Mouse (Mus musculus) limb, embryonic 12.5 days (tissue): ENCODE measurements at regions not wholly inside any gene's neighbourhood (a gene's known extent, or its start where the extent isn't known, plus 50 kb on each side); places are given as distances from the start of the nearest gene placed in this dataset.

ENCODE experiments used
- ATAC-seq: fragments of 200-750 bp; cut with Nextera tagmentation; 2 replicates; pipeline ENCODE4 v1.8.0; 2017; ENCODE audit warnings: low read depth, moderate TSS enrichment; ENCODE audit not compliant: insufficient number of reproducible peaks, insufficient read depth, low FRiP score, low TSS enrichment
- H3K27ac ChIP-seq: fragments of 300-500 bp; sonication (generic); 2 replicates; pipeline ENCODE4 v1.5.1; 2016; ENCODE audit warnings: mild to moderate bottlenecking, moderate library complexity
- H3K27me3 ChIP-seq: fragments of 300-500 bp; sonication (generic); 2 replicates; pipeline ENCODE4 v1.6.1; 2016; ENCODE audit warnings: mild to moderate bottlenecking, moderate library complexity
- H3K36me3 ChIP-seq: fragments of 300-500 bp; sonication (generic); 2 replicates; pipeline ENCODE4 v1.6.1; 2016; ENCODE audit warnings: mild to moderate bottlenecking, moderate library complexity
- H3K4me1 ChIP-seq: fragments of 300-500 bp; sonication (generic); replicated peaks from 2 replicates; pipeline ENCODE4 v1.6.1; 2016
- H3K4me2 ChIP-seq: fragments of 300-500 bp; sonication (generic); 2 replicates; pipeline ENCODE4 v1.6.1; 2016; ENCODE audit warnings: mild to moderate bottlenecking, moderate library complexity
- H3K4me3 ChIP-seq: fragments of 300-500 bp; sonication (generic); replicated peaks from 2 replicates; pipeline ENCODE4 v1.5.1; 2016; ENCODE audit warnings: mild to moderate bottlenecking
- H3K9ac ChIP-seq: fragments of 300-500 bp; sonication (generic); replicated peaks from 2 replicates; pipeline ENCODE4 v1.6.1; 2016; ENCODE audit warnings: mild to moderate bottlenecking, moderate library complexity
- H3K9me3 ChIP-seq: fragments of 300-500 bp; sonication (generic); 2 replicates; pipeline ENCODE4 v1.6.1; 2016; ENCODE audit warnings: mild to moderate bottlenecking, moderate library complexity
- WGBS: fragments of 180-500 bp; shearing (Covaris S2); methylation state at CpG from one replicate; pipeline ENCODE4 v1.1.7; 2016; 5-methylcytosine and 5-hydroxymethylcytosine counted together

- Histone ChIP-seq H3K9ac (no peak overlapping the region), H3K27ac (no peak overlapping the region), H3K4me1 (no peaks in the 10 kb centered on the region), H3K9me3 (no peaks in the 10 kb centered on the region), H3K4me3 (no peak overlapping the region), H3K36me3 (no peaks in the 10 kb centered on the region), H3K27me3 (no peaks in the 10 kb centered on the region), H3K4me2 (no peak overlapping the region)
- WGBS, result 77% methylated on average over 9 of the region's 9 CpGs
- ATAC-seq, result no peak
Measured at GRCm38 (mm10) chr15:7521611-7522010, 123.4 kb upstream of the Egflam start.

DNA sequence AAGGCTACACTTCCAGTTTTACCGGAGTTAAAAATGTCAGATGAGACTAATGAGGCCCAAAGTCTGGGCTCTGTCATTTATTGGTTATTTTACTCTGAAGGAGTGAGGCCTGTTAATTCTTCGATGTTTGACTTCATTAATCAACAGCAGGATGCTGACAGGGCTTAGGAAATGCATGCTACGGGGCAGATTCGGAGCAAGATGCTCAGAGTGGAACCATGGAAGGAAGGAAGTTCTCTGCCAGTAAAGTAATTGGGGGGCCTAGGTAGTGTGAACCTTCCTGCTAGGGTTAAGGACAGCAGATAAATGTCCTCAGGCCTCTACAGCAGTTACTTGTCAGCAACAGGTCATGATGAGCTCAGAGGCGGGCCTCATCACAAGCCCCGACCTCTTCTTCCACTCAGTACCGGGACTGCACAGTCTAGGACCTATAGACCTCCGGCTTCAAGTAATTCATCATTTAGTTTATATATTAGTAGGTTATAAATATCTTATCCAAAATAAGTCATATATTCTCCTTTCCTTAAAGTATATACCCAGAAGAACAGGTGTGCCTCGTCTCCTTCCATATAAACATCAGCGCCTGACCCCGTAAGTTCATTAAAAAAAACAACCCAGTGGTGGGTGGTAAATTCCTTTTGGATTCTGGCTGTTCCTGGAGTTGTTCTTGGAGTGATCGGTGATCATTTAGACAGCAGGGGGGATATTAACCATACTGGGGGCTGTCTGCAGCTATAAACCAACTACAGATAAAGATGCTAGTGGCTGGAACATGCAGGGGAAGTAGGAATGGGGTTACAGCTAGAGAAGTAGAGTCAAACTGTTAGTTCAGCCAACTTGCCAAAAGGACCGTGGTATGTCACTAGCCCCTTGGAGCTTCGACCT lies 124.9 kb upstream of the Egflam start:
- Histone ChIP-seq H3K4me2 (no peak overlapping the region), H3K4me1 (no peaks in the 10 kb centered on the region), H3K9ac (no peak overlapping the region), H3K4me3 (no peak overlapping the region), H3K27ac (no peak overlapping the region), H3K27me3 (no peaks in the 10 kb centered on the region), H3K9me3 (no peaks in the 10 kb centered on the region), H3K36me3 (no peaks in the 10 kb centered on the region)
- ATAC-seq, result no peak
- WGBS, result 53% methylated on average over 14 of the region's 14 CpGs

- Histone ChIP-seq H3K4me1 (peaks cover 10% of the 10 kb centered on the region), H3K9ac (no peak overlapping the region), H3K27me3 (no peaks in the 10 kb centered on the region), H3K36me3 (no peaks in the 10 kb centered on the region), H3K4me2 (no peak overlapping the region), H3K9me3 (no peaks in the 10 kb centered on the region), H3K4me3 (no peak overlapping the region), H3K27ac (no peak overlapping the region)
- no peak for ATAC-seq
- WGBS, result 20% methylated on average over 5 of the region's 5 CpGs
Measured at GRCm38 (mm10) chr15:7530959-7531588, 132.9 kb upstream of the Egflam start.

GRCm38 (mm10) chr15:7537858-7538257 lies 139.7 kb upstream of the Egflam start:
- no peak overlapping the region for H3K9ac ChIP-seq
- ATAC-seq, result no peak
- no peaks in the 10 kb centered on the region for H3K27me3 ChIP-seq
- H3K4me1 ChIP-seq, result no peaks in the 10 kb centered on the region
- 59% methylated on average over 4 of the region's 4 CpGs for WGBS
- no peaks in the 10 kb centered on the region for H3K9me3 ChIP-seq
- no peak overlapping the region for H3K4me3 ChIP-seq
- H3K27ac ChIP-seq, result no peak overlapping the region
- no peaks in the 10 kb centered on the region for H3K36me3 ChIP-seq
- H3K4me2 ChIP-seq, result no peak overlapping the region

DNA sequence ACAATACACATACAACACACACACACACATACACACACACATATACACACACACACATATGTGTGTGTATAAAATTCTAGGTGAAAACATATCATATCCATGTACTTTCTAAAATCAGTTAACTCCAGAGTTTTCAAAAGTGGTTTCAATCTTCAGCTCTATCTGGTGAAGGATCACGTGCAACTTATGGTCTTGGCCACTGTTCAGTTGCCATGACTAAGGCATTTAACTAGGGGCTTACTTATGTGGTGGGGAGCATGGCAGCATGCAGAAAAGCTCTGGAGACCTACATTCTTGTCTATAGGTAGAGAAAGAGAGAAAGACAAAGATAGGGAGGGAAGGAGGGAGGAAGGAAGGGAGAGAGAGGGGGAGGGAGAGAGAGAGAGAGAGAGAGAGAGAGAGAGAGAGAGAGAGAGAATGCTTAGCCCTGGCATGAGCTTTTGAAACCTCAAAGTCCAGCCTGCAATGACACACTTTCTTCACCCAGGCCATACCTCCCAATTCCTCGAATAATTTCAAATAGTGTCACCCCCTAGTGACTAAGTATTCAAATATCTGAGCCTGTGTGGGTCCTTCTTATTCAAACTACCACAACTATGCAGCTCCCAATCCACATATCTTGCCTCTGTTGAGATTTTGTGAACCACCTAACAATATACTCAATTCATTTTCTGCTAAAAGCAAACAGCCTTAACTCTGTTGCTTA lies 155.1 kb upstream of the Egflam start:
- H3K9ac ChIP-seq, result no peak overlapping the region
- H3K4me2 ChIP-seq, result no peak overlapping the region
- no peak overlapping the region for H3K4me3 ChIP-seq
- ATAC-seq, result no peak
- 81% methylated on average over 2 of the region's 2 CpGs for WGBS
- no peak overlapping the region for H3K27ac ChIP-seq
- no peaks in the 10 kb centered on the region for H3K9me3 ChIP-seq
- no peaks in the 10 kb centered on the region for H3K27me3 ChIP-seq
- H3K36me3 ChIP-seq, result no peaks in the 10 kb centered on the region
- no peaks in the 10 kb centered on the region for H3K4me1 ChIP-seq

GRCm38 (mm10) chr15:7554433-7554832 lies 156.2 kb upstream of the Egflam start:
- H3K27ac ChIP-seq, result no peak overlapping the region
- no peaks in the 10 kb centered on the region for H3K9me3 ChIP-seq
- no peaks in the 10 kb centered on the region for H3K4me1 ChIP-seq
- H3K27me3 ChIP-seq, result no peaks in the 10 kb centered on the region
- 72% methylated on average over 3 of the region's 3 CpGs for WGBS
- H3K9ac ChIP-seq, result no peak overlapping the region
- no peaks in the 10 kb centered on the region for H3K36me3 ChIP-seq
- H3K4me2 ChIP-seq, result no peak overlapping the region
- no peak overlapping the region for H3K4me3 ChIP-seq
- no peak for ATAC-seq

GRCm38 (mm10) chr15:7563279-7563678 lies 165.1 kb upstream of the Egflam start:
- H3K36me3 ChIP-seq, result no peaks in the 10 kb centered on the region

GRCm38 (mm10) chr15:7563726-7564125 lies 165.5 kb upstream of the Egflam start:
- ATAC-seq, result no peak
- H3K27ac ChIP-seq, result no peak overlapping the region
- 92% methylated on average over 9 of the region's 9 CpGs for WGBS
- H3K9me3 ChIP-seq, result no peaks in the 10 kb centered on the region
- H3K4me1 ChIP-seq, result no peaks in the 10 kb centered on the region
- H3K27me3 ChIP-seq, result no peaks in the 10 kb centered on the region
- no peak overlapping the region for H3K4me3 ChIP-seq
- H3K4me2 ChIP-seq, result no peak overlapping the region
- no peaks in the 10 kb centered on the region for H3K36me3 ChIP-seq
- H3K9ac ChIP-seq, result no peak overlapping the region

More at GRCm38 (mm10) chr15:7563279-7563678, 165.1 kb upstream of the Egflam start:
- Histone ChIP-seq H3K4me1 (no peaks in the 10 kb centered on the region), H3K27me3 (no peaks in the 10 kb centered on the region), H3K9me3 (no peaks in the 10 kb centered on the region), H3K9ac (no peak overlapping the region), H3K4me2 (no peak overlapping the region), H3K4me3 (no peak overlapping the region), H3K27ac (no peak overlapping the region)
- no peak for ATAC-seq
- 84% methylated on average over 4 of the region's 4 CpGs for WGBS

GRCm38 (mm10) chr15:7572221-7572620 lies 174.0 kb upstream of the Egflam start:
- no peaks in the 10 kb centered on the region for H3K27me3 ChIP-seq
- H3K4me3 ChIP-seq, result no peak overlapping the region
- H3K27ac ChIP-seq, result no peak overlapping the region
- H3K36me3 ChIP-seq, result no peaks in the 10 kb centered on the region
- H3K4me1 ChIP-seq, result no peaks in the 10 kb centered on the region
- ATAC-seq, result no peak
- no peaks in the 10 kb centered on the region for H3K9me3 ChIP-seq
- no peak overlapping the region for H3K4me2 ChIP-seq
- WGBS, result 94% methylated on average over 1 of the region's 1 CpGs
- no peak overlapping the region for H3K9ac ChIP-seq

- no peaks in the 10 kb centered on the region for H3K9me3 ChIP-seq
- ATAC-seq, result no peak
- 94% methylated on average over 3 of the region's 3 CpGs for WGBS
- H3K4me1 ChIP-seq, result no peaks in the 10 kb centered on the region
- H3K27ac ChIP-seq, result no peak overlapping the region
- H3K4me2 ChIP-seq, result no peak overlapping the region
- H3K36me3 ChIP-seq, result no peaks in the 10 kb centered on the region
- no peak overlapping the region for H3K4me3 ChIP-seq
- no peak overlapping the region for H3K9ac ChIP-seq
- no peaks in the 10 kb centered on the region for H3K27me3 ChIP-seq
Measured at GRCm38 (mm10) chr15:7574264-7574663, 176.1 kb upstream of the Egflam start.

DNA sequence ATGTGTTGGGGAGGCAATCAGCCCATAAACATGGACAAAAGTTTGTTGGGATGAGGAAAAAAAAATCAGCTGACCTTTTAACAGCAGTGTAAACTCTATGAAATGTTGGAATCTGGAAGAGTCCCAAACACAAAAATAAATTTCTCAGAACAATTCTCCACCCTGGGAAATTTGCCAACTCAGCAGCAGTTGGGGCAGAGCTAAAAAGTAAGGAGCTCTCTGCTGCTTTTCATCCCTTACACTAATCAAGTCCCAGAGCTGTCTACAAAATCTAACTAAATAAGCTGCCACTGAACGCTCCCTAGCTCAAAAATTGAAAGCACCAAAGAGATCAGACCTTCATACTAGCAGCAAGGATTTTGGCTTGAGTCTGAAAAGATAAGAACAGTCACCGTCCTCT lies 176.6 kb upstream of the Egflam start:
- Histone ChIP-seq H3K9me3 (no peaks in the 10 kb centered on the region), H3K4me1 (no peaks in the 10 kb centered on the region), H3K27me3 (no peaks in the 10 kb centered on the region), H3K9ac (no peak overlapping the region), H3K4me2 (no peak overlapping the region), H3K27ac (no peak overlapping the region), H3K4me3 (no peak overlapping the region), H3K36me3 (no peaks in the 10 kb centered on the region)
- no peak for ATAC-seq
- WGBS, result 84% methylated on average over 2 of the region's 2 CpGs
